Mouse (Mus musculus) liver, embryonic 11.5 days (tissue): ENCODE data around the gene 6430628N08Rik. TPM values are rescaled to one million over a fixed set of nuclear protein-coding genes. Genes with fewer than 3 reads are reported as not detected.

Source experiments
- ATAC-seq: fragments of 200-750 bp; cut with Nextera tagmentation; replicated peaks from 2 replicates; pipeline ENCODE4 v1.8.0; 2017; ENCODE audit warnings: moderate number of reproducible peaks, mild to moderate bottlenecking, moderate TSS enrichment, moderate library complexity; ENCODE audit not compliant: low FRiP score
- DNase-seq: peaks from one replicate; pipeline ENCODE4 v3.0.0-alpha.2; 2017; ENCODE audit warnings: low spot score
- H3K27ac ChIP-seq: fragments of 300-500 bp; sonication (generic); 2 replicates; pipeline ENCODE4 v1.5.1; 2014; ENCODE audit warnings: mild to moderate bottlenecking, low read depth, low read length, control low read depth
- H3K27me3 ChIP-seq: fragments of 300-500 bp; sonication (generic); replicated peaks from 2 replicates; pipeline ENCODE4 v1.6.1; 2014; ENCODE audit warnings: low read length, mixed read lengths; ENCODE audit not compliant: control insufficient read depth, insufficient read depth
- H3K36me3 ChIP-seq: fragments of 300-500 bp; sonication (generic); 2 replicates; pipeline ENCODE4 v1.6.1; 2014; ENCODE audit warnings: mild to moderate bottlenecking, low read length, moderate library complexity, mixed read lengths; ENCODE audit not compliant: control insufficient read depth, insufficient read depth
- H3K4me1 ChIP-seq: fragments of 300-500 bp; sonication (generic); replicated peaks from 2 replicates; pipeline ENCODE4 v1.6.1; 2014; ENCODE audit warnings: low read length, mixed read lengths; ENCODE audit not compliant: control insufficient read depth, insufficient read depth
- H3K4me2 ChIP-seq: fragments of 300-500 bp; sonication (generic); 2 replicates; pipeline ENCODE4 v1.6.1; 2014; ENCODE audit warnings: mild to moderate bottlenecking, control low read depth, moderate library complexity
- H3K4me3 ChIP-seq: fragments of 300-500 bp; sonication (generic); 2 replicates; pipeline ENCODE4 v1.5.1; 2014; ENCODE audit warnings: low read depth, low read length, control low read depth
- H3K9ac ChIP-seq: fragments of 300-500 bp; sonication (generic); 2 replicates; pipeline ENCODE4 v1.6.1; 2014; ENCODE audit warnings: low read depth, low read length, control low read depth
- H3K9me3 ChIP-seq: fragments of 300-500 bp; sonication (generic); 2 replicates; pipeline ENCODE4 v1.6.1; 2016; ENCODE audit warnings: low read length, inconsistent platforms, mixed read lengths; ENCODE audit not compliant: control insufficient read depth
- WGBS: fragments of 180-500 bp; shearing (Covaris S2); extraction: QIAGEN DNeasy Blood & Tissue Kit; methylation state at CpG from one replicate; pipeline ENCODE4 v1.1.7; 2014; 5-methylcytosine and 5-hydroxymethylcytosine counted together
- polyA plus RNA-seq: library from polyadenylated mRNA; unstranded; fragments of >200 nt; fragmentation: Nextera tagmentation; extraction: Ambion mirVana; gene quantifications from 2 replicates; pipeline ENCODE4 v1.2.1, GENCODE M21; 2014

Gene 6430628N08Rik
- not detected in 2 replicates for polyA plus RNA-seq

GRCm38 (mm10) chr4:115890553-115890952, at the start of gene 6430628N08Rik:
Gene 6430628N08Rik (plus strand): TSS chr4:115890665.
- ATAC-seq (no peak), DNase-seq (no peak)
- no peak within 1 kb of the TSS for H3K4me3 ChIP-seq
- no peak within 1 kb of the TSS for H3K27ac ChIP-seq
- H3K36me3 ChIP-seq = no peaks in the 10 kb centered on the region
- peak within 1 kb of the TSS; percentile 23 for H3K4me2 ChIP-seq
- no peaks in the 10 kb centered on the region for H3K9me3 ChIP-seq
- peaks cover 38% of the 10 kb centered on the region for H3K27me3 ChIP-seq
- WGBS = 4% methylated on average over 31 of the region's 31 CpGs
- no peaks in the 10 kb centered on the region for H3K4me1 ChIP-seq
- no peak within 1 kb of the TSS for H3K9ac ChIP-seq

- Histone ChIP-seq H3K4me3 (no peak overlapping the region), H3K4me2 (peak overlapping the region; percentile 62), H3K4me1 (peaks cover 20% of the 10 kb centered on the region), H3K9ac (no peak overlapping the region), H3K36me3 (peaks cover 8% of the 10 kb centered on the region; the same call in 1 of the 2 replicates), H3K27me3 (no peaks in the 10 kb centered on the region), H3K9me3 (no peaks in the 10 kb centered on the region), H3K27ac (no peak overlapping the region)
- DNase-seq (no peak), ATAC-seq (no peak)
- WGBS = 96% methylated on average over 4 of the region's 4 CpGs
These were observed 49.6 kb upstream of the 6430628N08Rik start for GRCm38 (mm10) chr4:115840842-115841241.

- 64% methylated on average over 2 of the region's 2 CpGs for WGBS
- Histone ChIP-seq H3K36me3 (peaks cover 8% of the 10 kb centered on the region; the same call in 1 of the 2 replicates), H3K27ac (no peak overlapping the region), H3K4me1 (peaks cover 58% of the 10 kb centered on the region), H3K4me3 (no peak overlapping the region), H3K9ac (no peak overlapping the region), H3K4me2 (no peak overlapping the region), H3K27me3 (no peaks in the 10 kb centered on the region), H3K9me3 (no peaks in the 10 kb centered on the region)
- ATAC-seq (no peak), DNase-seq (no peak)
These were observed 43.8 kb upstream of the 6430628N08Rik start for GRCm38 (mm10) chr4:115846656-115847055.

DNA sequence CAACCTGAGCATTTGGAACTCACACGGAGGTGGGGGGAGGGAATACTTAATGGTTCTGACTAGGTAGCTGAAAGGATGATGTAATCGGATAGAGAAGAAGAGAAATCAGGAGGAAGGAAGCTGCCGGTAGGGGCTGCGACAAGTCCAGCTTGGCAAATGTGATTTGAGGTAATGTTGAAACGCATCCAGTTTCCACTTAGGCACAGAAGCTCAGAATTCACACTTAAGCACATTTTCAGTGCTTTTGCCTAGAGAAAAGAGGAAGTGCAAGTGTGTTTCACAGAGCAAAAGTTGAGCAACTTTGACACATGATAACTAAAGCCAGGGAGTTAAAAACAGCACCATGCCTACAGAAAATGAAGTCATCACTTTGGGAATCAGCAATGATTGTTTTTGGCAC, 43.1 kb upstream of the 6430628N08Rik start:
- Histone ChIP-seq H3K4me1 (peaks cover 58% of the 10 kb centered on the region), H3K9ac (no peak overlapping the region), H3K4me2 (no peak overlapping the region), H3K36me3 (peaks cover 8% of the 10 kb centered on the region; the same call in 1 of the 2 replicates), H3K9me3 (no peaks in the 10 kb centered on the region), H3K4me3 (no peak overlapping the region), H3K27me3 (no peaks in the 10 kb centered on the region), H3K27ac (peak overlapping the region; percentile 89; the same call in 1 of the 2 replicates)
- WGBS = 30% methylated on average over 5 of the region's 5 CpGs
- ATAC-seq = no peak
- no peak for DNase-seq

DNA sequence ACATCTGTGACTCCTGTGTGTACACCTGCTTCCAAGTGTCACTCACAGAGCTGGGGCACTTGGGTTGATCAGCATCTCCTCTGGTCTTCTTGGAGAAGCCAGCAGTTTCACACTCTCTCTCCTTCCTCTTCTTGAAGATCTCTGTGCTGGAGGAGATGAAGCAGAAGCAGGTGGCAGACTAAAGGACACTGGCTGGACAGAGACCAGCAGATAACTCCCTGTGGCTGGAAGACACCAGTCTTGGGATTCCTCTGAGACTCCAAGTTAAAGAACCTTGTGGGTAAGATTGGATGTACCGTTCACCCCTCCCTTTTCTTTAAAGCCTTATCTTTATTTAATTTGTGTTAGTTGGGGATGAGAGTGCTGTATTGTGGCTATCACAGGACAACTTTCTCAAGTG, 42.4 kb upstream of the 6430628N08Rik start:
- H3K4me3 ChIP-seq = no peak overlapping the region
- peaks cover 6% of the 10 kb centered on the region; the same call in 1 of the 2 replicates for H3K36me3 ChIP-seq
- peak overlapping the region; percentile 89 for H3K27ac ChIP-seq
- WGBS = 37% methylated on average over 1 of the region's 1 CpGs
- ATAC-seq (no peak), DNase-seq (no peak)
- H3K4me1 ChIP-seq = peaks cover 58% of the 10 kb centered on the region
- H3K9me3 ChIP-seq = no peaks in the 10 kb centered on the region
- H3K4me2 ChIP-seq = peak overlapping the region; percentile 53
- no peak overlapping the region for H3K9ac ChIP-seq
- H3K27me3 ChIP-seq = no peaks in the 10 kb centered on the region

GRCm38 (mm10) chr4:115848990-115849677, 41.3 kb upstream of the 6430628N08Rik start:
- ATAC-seq (peak; percentile 98), DNase-seq (peak; percentile 70)
- Histone ChIP-seq H3K27ac (peak overlapping the region; percentile 89), H3K4me2 (peak overlapping the region; percentile 54), H3K4me3 (no peak overlapping the region), H3K27me3 (no peaks in the 10 kb centered on the region), H3K4me1 (peaks cover 58% of the 10 kb centered on the region), H3K9ac (peak overlapping the region; percentile 56), H3K9me3 (no peaks in the 10 kb centered on the region), H3K36me3 (peaks cover 3% of the 10 kb centered on the region; the same call in 1 of the 2 replicates)
- 10% methylated on average over 8 of the region's 8 CpGs for whole genome bisulfite sequencing

- Histone ChIP-seq H3K27me3 (no peaks in the 10 kb centered on the region), H3K27ac (peak overlapping the region; percentile 89), H3K4me3 (no peak overlapping the region), H3K9me3 (no peaks in the 10 kb centered on the region), H3K9ac (peak overlapping the region; percentile 15; the same call in 1 of the 2 replicates), H3K4me2 (peak overlapping the region; percentile 54), H3K4me1 (peaks cover 66% of the 10 kb centered on the region), H3K36me3 (peaks cover 3% of the 10 kb centered on the region; the same call in 1 of the 2 replicates)
- ATAC-seq (no peak), DNase-seq (no peak)
- WGBS = 71% methylated on average over 2 of the region's 2 CpGs
These were observed 40.4 kb upstream of the 6430628N08Rik start for GRCm38 (mm10) chr4:115850111-115850510.

DNA sequence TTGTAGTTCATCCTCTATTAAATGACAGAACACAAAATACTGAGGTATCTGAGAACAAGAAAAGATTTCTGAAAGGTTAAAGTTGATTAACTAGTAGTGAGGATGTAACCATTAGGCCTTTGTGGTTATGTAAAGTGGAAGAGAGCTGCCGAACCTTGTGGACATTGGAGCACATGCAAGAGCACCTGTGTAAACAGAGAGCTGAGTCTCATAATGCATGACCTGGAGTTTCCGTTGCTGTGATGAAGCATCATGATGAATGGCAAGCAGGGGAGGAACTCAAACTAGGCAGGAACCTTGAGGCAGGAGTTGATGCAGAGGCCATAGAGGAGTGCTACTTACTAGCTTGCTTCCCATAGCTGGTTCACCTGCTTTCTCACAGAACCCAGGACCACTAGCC, 39.8 kb upstream of the 6430628N08Rik start:
- H3K4me1 ChIP-seq = peaks cover 68% of the 10 kb centered on the region
- DNase-seq = no peak
- ATAC-seq = no peak
- H3K36me3 ChIP-seq = peaks cover 3% of the 10 kb centered on the region; the same call in 1 of the 2 replicates
- 53% methylated on average over 2 of the region's 2 CpGs for WGBS
- H3K9me3 ChIP-seq = no peaks in the 10 kb centered on the region
- H3K4me3 ChIP-seq = no peak overlapping the region
- H3K4me2 ChIP-seq = no peak overlapping the region
- no peaks in the 10 kb centered on the region for H3K27me3 ChIP-seq
- H3K27ac ChIP-seq = no peak overlapping the region
- H3K9ac ChIP-seq = no peak overlapping the region

GRCm38 (mm10) chr4:115851569-115851968, 38.9 kb upstream of the 6430628N08Rik start:
- H3K9ac ChIP-seq = no peak overlapping the region
- peaks cover 68% of the 10 kb centered on the region for H3K4me1 ChIP-seq
- H3K27me3 ChIP-seq = no peaks in the 10 kb centered on the region
- no peak for ATAC-seq
- DNase-seq = no peak
- no peak overlapping the region for H3K4me3 ChIP-seq
- no peaks in the 10 kb centered on the region for H3K9me3 ChIP-seq
- peaks cover 3% of the 10 kb centered on the region; the same call in 1 of the 2 replicates for H3K36me3 ChIP-seq
- no peak overlapping the region for H3K27ac ChIP-seq
- 86% methylated on average over 6 of the region's 6 CpGs for WGBS
- H3K4me2 ChIP-seq = no peak overlapping the region
